Comparison of ENCODE assay signal across 17 mouse cellular contexts in genomic region chr19:53197766-53198165, GRCm38 (mm10). TPM values are rescaled to one million over a fixed set of nuclear protein-coding genes. Genes with fewer than 3 reads are reported as not detected.
DNase-seq lines count a peak whose midpoint lies in the region; ATAC-seq and TF ChIP-seq lines count a peak whose summit lies in the region.
"Had no signal": no experiment of that assay in that cellular context is flagged by ENCODE, and none has a peak within 500 bp of the region (broad histone marks: within the 10 kb centered on the region; RNA-seq: fewer than 3 reads in every experiment).

No protein-coding gene starts in this region.

- H3K4me3 ChIP-seq in forebrain, embryonic 14.5 days (ENCODE audit: low read depth, low read length), result no peak overlapping the region
- H3K4me3 ChIP-seq in forebrain, embryonic 12.5 days (replicated peaks), result no peak overlapping the region
- no peak overlapping the region for H3K4me3 ChIP-seq in heart, embryonic 15.5 days
- H3K4me3 ChIP-seq in liver, adult 2 months (ENCODE audit: insufficient read depth, low read depth, low read length), result no peak overlapping the region
- no peak overlapping the region for H3K4me3 ChIP-seq in liver, embryonic 12.5 days
- H3K4me3 ChIP-seq in liver, embryonic 13.5 days (replicated peaks), result no peak overlapping the region
- H3K4me3 ChIP-seq: embryonic facial prominence, embryonic 10.5 days; erythroblast, embryonic 14.5 days; intestine, embryonic 15.5 days; liver, embryonic 15.5 days had no signal

- 0 out of 2 replicates have a peak overlapping the region, but pooled peaks have one; percentile 14 for H3K27ac ChIP-seq in forebrain, embryonic 14.5 days (ENCODE audit: low read depth, low read length)
- no peak overlapping the region for H3K27ac ChIP-seq in forebrain, embryonic 12.5 days
- peak overlapping the region; percentile 26; the same call in 1 of the 2 replicates for H3K27ac ChIP-seq in heart, embryonic 15.5 days
- peak overlapping the region; percentile 72 for H3K27ac ChIP-seq in liver, adult 2 months (replicated peaks; ENCODE audit: insufficient read depth, low read depth, low read length)
- no peak overlapping the region for H3K27ac ChIP-seq in liver, embryonic 12.5 days
- H3K27ac ChIP-seq in liver, embryonic 13.5 days, result peak overlapping the region; percentile 14; the same call in 1 of the 2 replicates
- H3K27ac ChIP-seq: embryonic facial prominence, embryonic 10.5 days; intestine, embryonic 15.5 days; liver, embryonic 15.5 days had no signal

- peaks cover 2% of the 10 kb centered on the region; the same call in 1 of the 2 replicates for H3K79me2 ChIP-seq in liver, adult 2 months (ENCODE audit: control insufficient read depth, insufficient read depth, low read length)

- TF ChIP-seq POLR2A in liver, adult 2 months (IDR thresholded peaks at IDR 0.05; ENCODE audit: extremely low read depth, insufficient read depth, low read length), result no peak

- 85% methylated on average over 7 of the region's 7 CpGs for WGBS in forebrain, embryonic 14.5 days
- 81% methylated on average over 7 of the region's 7 CpGs for WGBS in forebrain, embryonic 12.5 days
- 51% methylated on average over 7 of the region's 7 CpGs for WGBS in heart, embryonic 15.5 days
- WGBS in liver, adult 2 months, result 70% methylated on average over 7 of the region's 7 CpGs
- 80% methylated on average over 7 of the region's 7 CpGs for WGBS in liver, embryonic 12.5 days (ENCODE audit: insufficient replicate concordance)
- WGBS in liver, embryonic 13.5 days (ENCODE audit: insufficient replicate concordance), result 75% methylated on average over 7 of the region's 7 CpGs

- no peak overlapping the region for H3K4me2 ChIP-seq in forebrain, embryonic 14.5 days (ENCODE audit: low read length)
- H3K4me2 ChIP-seq in forebrain, embryonic 12.5 days, result no peak overlapping the region
- no peak overlapping the region for H3K4me2 ChIP-seq in heart, embryonic 15.5 days
- H3K4me2 ChIP-seq in liver, embryonic 12.5 days, result no peak overlapping the region
- no peak overlapping the region for H3K4me2 ChIP-seq in liver, embryonic 13.5 days
- H3K4me2 ChIP-seq: intestine, embryonic 15.5 days; liver, embryonic 15.5 days had no signal

- H3K4me1 ChIP-seq in forebrain, embryonic 14.5 days (ENCODE audit: control insufficient read depth, insufficient read depth, low read length), result peaks cover 9% of the 10 kb centered on the region; the same call in 1 of the 2 replicates
- peaks cover 16% of the 10 kb centered on the region for H3K4me1 ChIP-seq in forebrain, embryonic 12.5 days
- H3K4me1 ChIP-seq in heart, embryonic 15.5 days (replicated peaks), result peaks cover 35% of the 10 kb centered on the region
- H3K4me1 ChIP-seq in liver, adult 2 months (ENCODE audit: control insufficient read depth, insufficient read depth, low read length), result peaks cover 4% of the 10 kb centered on the region; the same call in 1 of the 2 replicates
- peaks cover 62% of the 10 kb centered on the region for H3K4me1 ChIP-seq in liver, embryonic 12.5 days
- peaks cover 58% of the 10 kb centered on the region for H3K4me1 ChIP-seq in liver, embryonic 13.5 days (replicated peaks)

- no peak for ATAC-seq in forebrain, embryonic 14.5 days
- no peak for ATAC-seq in forebrain, embryonic 12.5 days (ENCODE audit: low FRiP score)
- ATAC-seq in heart, embryonic 15.5 days (replicated peaks; ENCODE audit: insufficient number of reproducible peaks, insufficient read depth, low FRiP score, low read depth), result no peak
- ATAC-seq in liver, embryonic 12.5 days, result no peak
- no peak for ATAC-seq in liver, embryonic 13.5 days (ENCODE audit: low read depth)
- ATAC-seq: activated CD4-positive, CD25-positive, alpha-beta regulatory T cell, adult 4 months; forebrain, postnatal 0 days; intestine, embryonic 15.5 days; midbrain, embryonic 16.5 days had no signal

- no peaks in the 10 kb centered on the region for H3K9me3 ChIP-seq in forebrain, embryonic 14.5 days (replicated peaks; ENCODE audit: control insufficient read depth, low read length)
- no peaks in the 10 kb centered on the region for H3K9me3 ChIP-seq in forebrain, embryonic 12.5 days
- no peaks in the 10 kb centered on the region for H3K9me3 ChIP-seq in heart, embryonic 15.5 days (replicated peaks)
- H3K9me3 ChIP-seq in liver, embryonic 12.5 days (replicated peaks), result no peaks in the 10 kb centered on the region
- no peaks in the 10 kb centered on the region for H3K9me3 ChIP-seq in liver, embryonic 13.5 days (replicated peaks)
- H3K9me3 ChIP-seq: embryonic facial prominence, embryonic 10.5 days; intestine, embryonic 15.5 days; liver, embryonic 15.5 days had no signal

- H3K27me3 ChIP-seq in forebrain, embryonic 14.5 days (replicated peaks; ENCODE audit: control insufficient read depth, insufficient read depth, low read length), result no peaks in the 10 kb centered on the region
- H3K27me3 ChIP-seq in forebrain, embryonic 12.5 days, result no peaks in the 10 kb centered on the region
- no peaks in the 10 kb centered on the region for H3K27me3 ChIP-seq in heart, embryonic 15.5 days
- no peaks in the 10 kb centered on the region for H3K27me3 ChIP-seq in liver, adult 2 months (ENCODE audit: control insufficient read depth, insufficient read depth, low read length)
- H3K27me3 ChIP-seq in liver, embryonic 12.5 days (replicated peaks), result no peaks in the 10 kb centered on the region
- no peaks in the 10 kb centered on the region for H3K27me3 ChIP-seq in liver, embryonic 13.5 days
- H3K27me3 ChIP-seq: intestine, embryonic 15.5 days; liver, embryonic 15.5 days had no signal

- H3K9ac ChIP-seq in forebrain, embryonic 14.5 days (ENCODE audit: low read length), result no peak overlapping the region
- H3K9ac ChIP-seq in forebrain, embryonic 12.5 days, result no peak overlapping the region
- H3K9ac ChIP-seq in heart, embryonic 15.5 days, result no peak overlapping the region
- H3K9ac ChIP-seq in liver, adult 2 months (ENCODE audit: low read depth, low read length), result no peak overlapping the region
- no peak overlapping the region for H3K9ac ChIP-seq in liver, embryonic 12.5 days
- no peak overlapping the region for H3K9ac ChIP-seq in liver, embryonic 13.5 days
- H3K9ac ChIP-seq: forebrain, postnatal 0 days; intestine, embryonic 15.5 days; liver, embryonic 15.5 days had no signal

- H3K36me3 ChIP-seq in forebrain, embryonic 14.5 days (ENCODE audit: control insufficient read depth, insufficient read depth, low read length), result no peaks in the 10 kb centered on the region
- 0 out of 2 replicates have a peak, but pooled peaks cover 5% of the 10 kb centered on the region for H3K36me3 ChIP-seq in forebrain, embryonic 12.5 days (replicated peaks)
- H3K36me3 ChIP-seq in heart, embryonic 15.5 days, result no peaks in the 10 kb centered on the region; the same call in 1 of the 2 replicates
- no peaks in the 10 kb centered on the region for H3K36me3 ChIP-seq in liver, adult 2 months (ENCODE audit: control insufficient read depth, insufficient read depth, low read length)
- peaks cover 11% of the 10 kb centered on the region for H3K36me3 ChIP-seq in liver, embryonic 12.5 days
- H3K36me3 ChIP-seq in liver, embryonic 13.5 days, result peaks cover 7% of the 10 kb centered on the region
- H3K36me3 ChIP-seq: intestine, embryonic 15.5 days had no signal

- no peak for DNase-seq in forebrain, embryonic 14.5 days (ENCODE audit: low spot score)
- no peak for DNase-seq in heart, adult 18-20 months
- no peak for DNase-seq in liver, adult 2 months (ENCODE audit: extremely low read depth, low read depth, low spot score)
- DNase-seq in liver, embryonic 13.5 days, result no peak
- DNase-seq in cerebellum, postnatal 14 days, result no peak
- DNase-seq: cerebellum, postnatal 25 days; forebrain, postnatal 0 days; thymus, postnatal 4 days had no signal

- TF ChIP-seq CTCF in liver, adult 2 months (IDR thresholded peaks at IDR 0.05; ENCODE audit: low read depth, low read length), result no peak

RNA-seq across cellular contexts. Expression of gene Add3, which starts 57.5 kb away (rescaled TPM):
- 25.2 and 32.6 TPM in 2 replicates for polyA plus RNA-seq in forebrain, embryonic 14.5 days (2014; fragmentation: Nextera tagmentation; extraction: Ambion mirVana)
- 48.5 and 51.2 TPM in 2 replicates for polyA plus RNA-seq in forebrain, embryonic 12.5 days (2016; fragmentation: Nextera tagmentation; extraction: Ambion mirVana)
- 112 and 118 TPM in 2 replicates for polyA plus RNA-seq in heart, embryonic 15.5 days (2015; fragmentation: Nextera tagmentation; extraction: Ambion mirVana)
- total RNA-seq in heart, adult 18-20 months (2021), result 10 to 100 TPM; 44.3 to 52.5 TPM
- total RNA-seq in liver, adult 2 months (2014; rRNA removed), result 10.9 and 12.1 TPM in 2 replicates
- polyA plus RNA-seq in liver, adult 2 months (2012; rRNA removed), result 4.0 and 4.3 TPM in 2 replicates
- polyA plus RNA-seq in liver, embryonic 12.5 days (2016; fragmentation: Nextera tagmentation; extraction: Ambion mirVana), result 42.1 and 42.2 TPM in 2 replicates
- polyA plus RNA-seq in liver, embryonic 13.5 days (2015; fragmentation: Nextera tagmentation; extraction: Ambion mirVana), result 29.5 and 34.7 TPM in 2 replicates

Comparison
In these comparisons a context has a peak if more than half of its experiments do, and no peak if none do; other contexts are left out.
1. H3K27ac ChIP-seq: peak in forebrain, embryonic 14.5 days (single experiment), heart, embryonic 15.5 days (single experiment), liver, adult 2 months (single experiment) and liver, embryonic 13.5 days (single experiment); none in forebrain, embryonic 12.5 days (single experiment) and liver, embryonic 12.5 days (single experiment).